Mouse (Mus musculus): ENCODE measurements around the gene Fopnl. TPM values are rescaled to one million over a fixed set of nuclear protein-coding genes. Genes with fewer than 3 reads are reported as not detected.
A peak's percentile ranks its signal among the peaks of the same experiment; 100 is the strongest.

Gene Fopnl
- polyA plus RNA-seq, 1 experiment from 2014 or later, result 147 TPM

DNA sequence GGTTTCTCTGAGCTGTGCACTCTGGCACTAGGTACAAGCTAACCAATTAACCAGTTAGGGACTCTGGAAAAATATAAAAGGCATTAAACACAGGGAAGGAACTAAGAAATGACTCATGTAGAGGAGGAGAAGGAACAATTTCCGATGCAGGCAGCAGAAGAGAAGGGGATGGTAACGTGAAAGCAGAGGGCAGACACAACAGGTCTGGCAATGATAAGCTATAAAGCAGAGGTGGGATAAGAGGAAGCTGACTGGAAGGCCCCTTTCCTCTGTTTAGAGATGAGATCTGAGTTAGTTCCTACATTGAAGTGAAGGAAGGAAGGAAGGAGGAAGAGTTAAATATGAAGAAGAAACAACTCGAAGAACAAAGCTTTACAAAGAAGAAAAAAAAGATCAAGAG lies 7.4 kb downstream of the Fopnl start:
- Histone ChIP-seq H3K36me3 (ENCODE audit: insufficient read depth, low read length) (peaks cover 42% of the 10 kb centered on the region), H3K4me1 (ENCODE audit: insufficient read depth, low read length) (no peaks in the 10 kb centered on the region), H3K27me3 (ENCODE audit: insufficient read depth, low read length) (no peaks in the 10 kb centered on the region), H3K4me3 (ENCODE audit: low read length) (no peak overlapping the region), H3K27ac (ENCODE audit: low read length) (no peak overlapping the region), H3K9ac (replicated peaks; ENCODE audit: low read length) (no peak overlapping the region), H3K4me2 (replicated peaks; ENCODE audit: low read depth, low read length) (no peak overlapping the region), H3K9me3 (ENCODE audit: low read length) (no peaks in the 10 kb centered on the region)
- WGBS, result 78% methylated on average over 3 of the region's 3 CpGs
- ATAC-seq (ENCODE audit: low FRiP score, low TSS enrichment), result no peak

DNA sequence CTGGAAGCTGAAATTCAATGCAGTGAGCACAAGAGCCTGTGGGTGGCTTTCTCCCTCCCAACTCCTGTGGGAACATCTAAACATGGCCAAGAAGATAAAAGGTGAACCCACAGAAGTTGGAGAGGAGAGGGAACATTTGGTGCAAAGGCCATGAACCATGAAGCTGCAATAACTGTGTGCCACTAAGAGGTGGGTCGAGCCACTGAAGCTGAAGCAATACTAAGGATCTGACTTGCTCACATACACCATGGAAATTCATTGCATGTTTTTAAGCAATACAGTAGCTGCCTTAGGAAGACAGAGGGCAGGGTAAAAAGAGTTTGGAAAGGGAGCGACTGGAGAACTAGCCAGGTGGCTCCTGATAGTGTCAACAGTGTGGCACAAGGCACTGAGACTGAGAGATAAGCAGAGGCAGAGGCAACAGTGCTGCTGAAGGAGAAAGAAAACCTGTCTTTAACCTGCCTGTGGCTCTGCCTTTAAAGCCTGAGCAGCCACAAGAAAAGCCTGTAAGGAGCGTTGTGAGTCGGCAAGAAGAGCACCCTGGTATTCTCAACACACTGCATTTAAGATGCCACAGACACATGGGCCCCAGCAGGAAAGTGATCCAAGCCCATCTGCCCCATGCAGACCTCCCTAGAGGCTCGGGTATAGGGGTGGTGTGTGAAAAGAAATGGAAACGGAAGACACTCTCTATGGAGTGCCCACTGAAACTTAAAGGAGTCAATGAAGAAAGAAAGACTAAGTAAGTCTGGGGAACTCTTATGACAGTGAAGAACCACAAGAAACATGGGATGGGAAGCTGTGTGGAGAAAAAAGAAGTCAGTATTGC lies 8.7 kb downstream of the Fopnl start:
- H3K27me3 ChIP-seq (ENCODE audit: insufficient read depth, low read length), result no peaks in the 10 kb centered on the region
- H3K9ac ChIP-seq (replicated peaks; ENCODE audit: low read length), result no peak overlapping the region
- peaks cover 42% of the 10 kb centered on the region for H3K36me3 ChIP-seq (ENCODE audit: insufficient read depth, low read length)
- WGBS, result 79% methylated on average over 6 of the region's 6 CpGs
- no peaks in the 10 kb centered on the region for H3K9me3 ChIP-seq (ENCODE audit: low read length)
- no peak overlapping the region for H3K27ac ChIP-seq (ENCODE audit: low read length)
- no peak overlapping the region for H3K4me3 ChIP-seq (ENCODE audit: low read length)
- no peak overlapping the region for H3K4me2 ChIP-seq (replicated peaks; ENCODE audit: low read depth, low read length)
- peaks cover 7% of the 10 kb centered on the region; the same call in 1 of the 2 replicates for H3K4me1 ChIP-seq (ENCODE audit: insufficient read depth, low read length)
- ATAC-seq (ENCODE audit: low FRiP score, low TSS enrichment), result no peak

DNA sequence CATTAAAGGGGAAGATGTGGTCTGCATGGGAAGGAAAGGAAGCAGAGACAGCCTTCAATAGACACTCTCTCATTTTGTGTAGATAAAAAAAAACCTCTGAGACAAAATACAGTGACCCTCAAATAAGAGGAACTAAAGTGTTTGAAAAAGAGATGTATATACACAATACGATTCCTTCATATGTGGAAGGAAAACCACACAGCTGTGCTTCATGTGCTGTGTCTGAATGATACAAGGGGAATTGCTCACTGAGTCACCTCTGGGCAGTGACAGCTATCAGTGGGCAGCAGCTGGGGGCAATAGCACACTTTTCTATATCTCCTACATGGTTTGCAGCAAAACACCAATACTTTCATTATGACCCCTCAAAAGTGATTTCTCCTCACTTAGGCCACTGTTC lies 9.8 kb downstream of the Fopnl start:
- Histone ChIP-seq H3K27ac (ENCODE audit: low read length) (no peak overlapping the region), H3K27me3 (ENCODE audit: insufficient read depth, low read length) (no peaks in the 10 kb centered on the region), H3K4me1 (ENCODE audit: insufficient read depth, low read length) (peaks cover 16% of the 10 kb centered on the region; the same call in 1 of the 2 replicates), H3K36me3 (ENCODE audit: insufficient read depth, low read length) (peaks cover 34% of the 10 kb centered on the region), H3K9me3 (ENCODE audit: low read length) (no peaks in the 10 kb centered on the region), H3K9ac (replicated peaks; ENCODE audit: low read length) (no peak overlapping the region), H3K4me2 (replicated peaks; ENCODE audit: low read depth, low read length) (no peak overlapping the region), H3K4me3 (ENCODE audit: low read length) (no peak overlapping the region)
- WGBS, result 93% methylated on average over 1 of the region's 1 CpGs
- ATAC-seq (ENCODE audit: low FRiP score, low TSS enrichment), result no peak

DNA sequence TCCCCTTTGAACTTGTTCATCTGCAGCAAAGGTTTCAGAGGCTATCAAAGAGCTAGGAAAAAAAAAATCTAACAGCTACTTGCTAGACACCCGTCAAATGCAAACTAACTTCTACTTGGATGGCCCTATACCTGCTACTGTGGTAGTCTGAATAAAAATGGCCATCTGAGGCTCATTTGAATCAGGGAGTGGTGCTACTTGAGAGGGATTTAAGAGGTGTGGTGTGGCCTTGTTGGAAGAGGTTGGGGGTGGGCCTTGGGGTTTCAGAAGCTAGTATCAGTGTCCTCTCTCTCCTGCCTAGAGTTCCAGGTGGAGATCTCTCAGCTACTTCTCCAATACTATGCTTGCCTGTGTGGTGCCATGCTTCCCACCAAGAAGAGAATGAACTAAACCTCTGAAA lies 10.8 kb downstream of the Fopnl start:
- Histone ChIP-seq H3K9ac (replicated peaks; ENCODE audit: low read length) (no peak overlapping the region), H3K27me3 (ENCODE audit: insufficient read depth, low read length) (no peaks in the 10 kb centered on the region), H3K4me2 (replicated peaks; ENCODE audit: low read depth, low read length) (no peak overlapping the region), H3K4me1 (ENCODE audit: insufficient read depth, low read length) (peaks cover 16% of the 10 kb centered on the region; the same call in 1 of the 2 replicates), H3K4me3 (ENCODE audit: low read length) (no peak overlapping the region), H3K9me3 (ENCODE audit: low read length) (no peaks in the 10 kb centered on the region), H3K27ac (ENCODE audit: low read length) (no peak overlapping the region), H3K36me3 (ENCODE audit: insufficient read depth, low read length) (peaks cover 26% of the 10 kb centered on the region)
- ATAC-seq (ENCODE audit: low FRiP score, low TSS enrichment), result no peak
- 90% methylated on average over 1 of the region's 1 CpGs for WGBS

DNA sequence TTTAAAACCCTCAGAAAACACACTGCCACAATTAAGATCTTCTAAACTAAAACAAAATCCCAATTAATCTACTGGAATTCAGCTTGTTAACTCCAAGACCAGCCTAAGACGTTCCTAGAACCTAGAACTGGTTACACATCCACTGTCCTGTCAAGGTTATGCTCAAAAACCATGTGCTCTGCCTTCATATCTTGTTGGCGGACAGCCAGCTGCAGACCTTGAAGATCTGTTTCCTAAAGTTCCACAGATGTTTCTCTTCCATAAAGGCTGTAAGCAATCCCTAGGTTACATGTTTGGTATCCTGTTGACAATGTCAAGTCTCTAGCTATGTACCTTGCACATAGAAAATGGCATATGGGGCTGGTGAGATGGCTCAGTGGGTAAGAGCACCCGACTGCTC lies 12.4 kb downstream of the Fopnl start:
- Histone ChIP-seq H3K36me3 (ENCODE audit: insufficient read depth, low read length) (peaks cover 27% of the 10 kb centered on the region), H3K9me3 (ENCODE audit: low read length) (no peaks in the 10 kb centered on the region), H3K27me3 (ENCODE audit: insufficient read depth, low read length) (no peaks in the 10 kb centered on the region), H3K4me2 (replicated peaks; ENCODE audit: low read depth, low read length) (no peak overlapping the region), H3K27ac (ENCODE audit: low read length) (no peak overlapping the region), H3K4me3 (ENCODE audit: low read length) (no peak overlapping the region), H3K9ac (replicated peaks; ENCODE audit: low read length) (no peak overlapping the region), H3K4me1 (ENCODE audit: insufficient read depth, low read length) (peaks cover 16% of the 10 kb centered on the region; the same call in 1 of the 2 replicates)
- 86% methylated on average over 3 of the region's 3 CpGs for WGBS
- ATAC-seq (ENCODE audit: low FRiP score, low TSS enrichment), result no peak

DNA sequence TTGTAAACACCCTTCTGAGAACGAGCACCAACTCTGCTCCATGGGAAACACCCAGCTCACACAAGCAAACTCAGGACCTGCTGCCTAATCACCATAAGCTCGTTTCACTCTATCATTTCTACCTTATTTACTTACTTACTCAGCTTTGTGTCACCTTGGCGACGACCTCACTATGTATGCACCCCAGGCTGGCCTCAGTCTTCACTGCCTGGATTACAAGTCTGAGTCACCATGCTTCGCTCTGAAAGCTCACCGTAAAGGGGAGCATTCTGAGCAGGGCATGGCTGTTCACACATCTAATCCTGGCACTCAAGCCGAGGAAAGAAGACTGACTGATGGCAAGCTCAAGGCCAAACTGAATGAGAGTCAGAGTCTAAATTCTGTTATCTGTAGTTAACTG lies 13.5 kb downstream of the Fopnl start:
- H3K4me2 ChIP-seq (replicated peaks; ENCODE audit: low read depth, low read length), result no peak overlapping the region
- peaks cover 35% of the 10 kb centered on the region for H3K36me3 ChIP-seq (ENCODE audit: insufficient read depth, low read length)
- 66% methylated on average over 7 of the region's 7 CpGs for WGBS
- no peaks in the 10 kb centered on the region for H3K9me3 ChIP-seq (ENCODE audit: low read length)
- no peaks in the 10 kb centered on the region for H3K27me3 ChIP-seq (ENCODE audit: insufficient read depth, low read length)
- no peak overlapping the region for H3K4me3 ChIP-seq (ENCODE audit: low read length)
- peak; percentile 47; the same call in 1 of the 2 replicates for ATAC-seq (ENCODE audit: low FRiP score, low TSS enrichment)
- H3K4me1 ChIP-seq (ENCODE audit: insufficient read depth, low read length), result peaks cover 16% of the 10 kb centered on the region; the same call in 1 of the 2 replicates
- 0 out of 2 replicates have a peak overlapping the region, but pooled peaks have one; percentile 7 for H3K9ac ChIP-seq (replicated peaks; ENCODE audit: low read length)
- H3K27ac ChIP-seq (ENCODE audit: low read length), result peak overlapping the region; percentile 69

DNA sequence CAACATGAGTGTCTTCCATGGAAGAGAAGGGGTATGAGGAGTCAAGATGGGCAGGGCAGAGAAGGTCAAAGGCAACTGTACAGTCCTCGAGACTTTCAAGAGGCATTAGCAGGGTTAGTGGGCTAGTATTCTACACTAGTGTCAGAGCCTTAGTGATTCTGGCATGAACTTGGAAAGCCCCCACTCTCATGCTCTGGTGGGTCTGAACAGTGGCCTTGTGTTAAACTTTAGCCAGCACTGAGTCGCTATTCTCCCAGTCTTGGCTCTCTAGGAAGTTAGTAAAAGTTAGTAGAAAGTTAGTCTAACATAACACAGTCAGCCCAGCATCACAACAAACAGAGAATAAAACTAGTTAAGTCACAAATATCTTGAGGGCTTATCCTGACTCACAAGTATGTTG lies 14.1 kb downstream of the Fopnl start:
- 56% methylated on average over 2 of the region's 2 CpGs for WGBS
- no peaks in the 10 kb centered on the region for H3K27me3 ChIP-seq (ENCODE audit: insufficient read depth, low read length)
- peaks cover 16% of the 10 kb centered on the region; the same call in 1 of the 2 replicates for H3K4me1 ChIP-seq (ENCODE audit: insufficient read depth, low read length)
- peak; percentile 81 for ATAC-seq (ENCODE audit: low FRiP score, low TSS enrichment)
- H3K9ac ChIP-seq (replicated peaks; ENCODE audit: low read length), result no peak overlapping the region
- H3K36me3 ChIP-seq (ENCODE audit: insufficient read depth, low read length), result peaks cover 35% of the 10 kb centered on the region
- H3K4me3 ChIP-seq (ENCODE audit: low read length), result no peak overlapping the region
- peak overlapping the region; percentile 69 for H3K27ac ChIP-seq (ENCODE audit: low read length)
- H3K4me2 ChIP-seq (replicated peaks; ENCODE audit: low read depth, low read length), result no peak overlapping the region
- H3K9me3 ChIP-seq (ENCODE audit: low read length), result no peaks in the 10 kb centered on the region

DNA sequence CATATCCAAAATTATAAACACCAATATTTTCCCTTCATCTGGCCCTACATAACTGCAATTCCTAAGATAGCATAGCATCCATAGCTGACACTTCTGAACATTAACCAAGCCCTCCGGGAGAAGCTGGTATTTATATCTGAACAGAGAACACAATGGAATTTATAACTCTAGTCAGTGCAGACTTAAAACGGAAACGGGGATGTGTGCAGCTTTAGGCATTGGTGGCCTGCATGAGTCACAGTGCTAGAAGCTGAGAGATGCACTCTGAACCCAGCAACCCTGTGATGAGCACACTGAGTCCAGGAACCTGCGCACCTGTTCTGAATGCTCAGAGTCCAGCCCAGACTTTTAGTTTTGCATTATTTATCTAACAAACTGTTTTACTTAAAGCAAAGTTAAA lies 18.7 kb downstream of the Fopnl start:
- 89% methylated on average over 4 of the region's 4 CpGs for WGBS
- H3K27ac ChIP-seq (ENCODE audit: low read length), result no peak overlapping the region
- H3K4me3 ChIP-seq (ENCODE audit: low read length), result no peak overlapping the region
- peaks cover 20% of the 10 kb centered on the region for H3K36me3 ChIP-seq (ENCODE audit: insufficient read depth, low read length)
- H3K4me2 ChIP-seq (replicated peaks; ENCODE audit: low read depth, low read length), result no peak overlapping the region
- no peak overlapping the region for H3K9ac ChIP-seq (replicated peaks; ENCODE audit: low read length)
- H3K9me3 ChIP-seq (ENCODE audit: low read length), result no peaks in the 10 kb centered on the region
- H3K4me1 ChIP-seq (ENCODE audit: insufficient read depth, low read length), result 0 out of 2 replicates have a peak, but pooled peaks cover 9% of the 10 kb centered on the region
- ATAC-seq (ENCODE audit: low FRiP score, low TSS enrichment), result no peak
- H3K27me3 ChIP-seq (ENCODE audit: insufficient read depth, low read length), result no peaks in the 10 kb centered on the region

DNA sequence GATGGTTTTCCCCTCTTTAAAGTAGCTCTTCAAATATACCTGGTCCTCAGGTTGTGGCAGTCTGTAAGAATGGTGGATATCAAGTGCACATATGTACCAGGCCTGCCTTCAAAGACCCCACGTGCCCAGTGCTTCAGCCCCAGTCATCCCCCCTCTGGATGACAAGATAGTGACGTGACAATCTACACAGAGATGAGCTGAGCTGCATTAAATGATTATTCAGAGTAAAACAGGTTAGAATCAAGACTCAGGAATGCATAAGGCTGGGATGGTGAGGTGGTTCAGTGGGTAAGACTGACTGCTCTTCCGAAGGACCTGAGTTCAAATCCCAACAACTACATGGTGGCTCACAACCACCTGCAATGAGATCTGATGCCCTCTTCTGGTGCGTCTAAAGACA lies 19.5 kb downstream of the Fopnl start:
- Histone ChIP-seq H3K36me3 (ENCODE audit: insufficient read depth, low read length) (peaks cover 18% of the 10 kb centered on the region), H3K9ac (replicated peaks; ENCODE audit: low read length) (no peak overlapping the region), H3K9me3 (ENCODE audit: low read length) (no peaks in the 10 kb centered on the region), H3K4me1 (ENCODE audit: insufficient read depth, low read length) (peaks cover 4% of the 10 kb centered on the region; the same call in 1 of the 2 replicates), H3K4me3 (ENCODE audit: low read length) (no peak overlapping the region), H3K27me3 (ENCODE audit: insufficient read depth, low read length) (0 out of 2 replicates have a peak, but pooled peaks cover under 1% of the 10 kb centered on the region), H3K4me2 (replicated peaks; ENCODE audit: low read depth, low read length) (no peak overlapping the region), H3K27ac (ENCODE audit: low read length) (no peak overlapping the region)
- ATAC-seq (ENCODE audit: low FRiP score, low TSS enrichment), result no peak
- 91% methylated on average over 4 of the region's 4 CpGs for WGBS

DNA sequence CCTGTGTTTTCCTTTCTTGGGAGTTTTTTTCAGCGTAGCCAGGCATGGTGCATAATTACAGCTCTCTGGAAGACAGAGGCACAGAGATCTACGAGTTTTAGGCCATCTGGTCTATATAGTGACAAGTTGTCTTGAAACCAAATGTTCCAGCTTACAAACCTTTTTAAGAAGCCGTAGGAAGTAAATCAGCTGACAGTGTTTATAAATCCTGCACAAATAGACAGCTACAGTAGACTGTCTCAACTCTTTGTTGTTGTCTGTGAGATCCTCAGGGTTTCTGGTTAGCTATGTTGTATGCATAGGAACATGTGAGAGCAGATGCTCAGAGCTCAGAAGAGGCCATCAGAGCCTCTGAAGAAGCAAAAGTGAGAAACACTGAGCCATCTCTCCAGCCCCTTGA lies 20.1 kb downstream of the Fopnl start:
- Histone ChIP-seq H3K36me3 (ENCODE audit: insufficient read depth, low read length) (peaks cover 18% of the 10 kb centered on the region), H3K9me3 (ENCODE audit: low read length) (no peaks in the 10 kb centered on the region), H3K27ac (ENCODE audit: low read length) (no peak overlapping the region), H3K4me2 (replicated peaks; ENCODE audit: low read depth, low read length) (no peak overlapping the region), H3K4me3 (ENCODE audit: low read length) (no peak overlapping the region), H3K9ac (replicated peaks; ENCODE audit: low read length) (no peak overlapping the region), H3K27me3 (ENCODE audit: insufficient read depth, low read length) (0 out of 2 replicates have a peak, but pooled peaks cover 3% of the 10 kb centered on the region), H3K4me1 (ENCODE audit: insufficient read depth, low read length) (peaks cover 8% of the 10 kb centered on the region; the same call in 1 of the 2 replicates)
- WGBS, result 77% methylated on average over 3 of the region's 3 CpGs
- no peak for ATAC-seq (ENCODE audit: low FRiP score, low TSS enrichment)

All from kidney, embryonic 16.5 days (tissue).